Mouse (Mus musculus) liver, adult 2 months (tissue): Measurements from ENCODE around the gene Ralgps1.

ENCODE experiments used
- CTCF ChIP-seq: fragments of 200-500 bp; IDR thresholded peaks from 2 replicates; pipeline ENCODE4 v1.5.1; 2011; ENCODE audit warnings: low read depth, low read length, control low read depth
- POLR2A ChIP-seq: fragments of 200-500 bp; IDR thresholded peaks from 2 replicates; pipeline ENCODE4 v1.6.1; 2011; ENCODE audit warnings: low read length, control low read depth; ENCODE audit not compliant: insufficient read depth; ENCODE audit errors: extremely low read depth

- TF ChIP-seq CTCF (no peak), POLR2A (no peak)
Observed at GRCm38 (mm10) chr2:33298928-33299327, 72.4 kb downstream of the Ralgps1 start.
